Mouse (Mus musculus) left cerebral cortex, postnatal 4 days (tissue): ENCODE data around the gene 2700049A03Rik. TPM values are rescaled to one million over a fixed set of nuclear protein-coding genes. Genes with fewer than 3 reads are reported as not detected.
A peak's percentile ranks its signal among the peaks of the same experiment; 100 is the strongest.

Experiments
- DNase-seq: peaks from one replicate; pipeline ENCODE4 v3.0.0-alpha.2; 2022
- intact Hi-C: fragments of 180-260 bp; cut with DNase I; formaldehyde crosslinking; loops from one replicate; pipeline ENCODE4 v1.15.1; 2025
- total RNA-seq, 2 experiments: library from RNA; stranded (reverse); gene quantifications; 2 replicates each; pipeline ENCODE4 v1.2.3; 2021

The 2700049A03Rik gene
- total RNA-seq, 2 experiments from 2014 or later, result 9.5 to 10.2 TPM

- intact Hi-C loops, result no loop called here
- DNase-seq, result no peak
These were observed 33.3 kb downstream of the 2700049A03Rik start for GRCm38 (mm10) chr12:71169911-71170310.

- no peak for DNase-seq
- intact Hi-C loops, result no loop called here
These were observed 47.1 kb downstream of the 2700049A03Rik start for GRCm38 (mm10) chr12:71183736-71184135.

GRCm38 (mm10) chr12:71184396-71184795, 47.7 kb downstream of the 2700049A03Rik start:
- DNase-seq, result no peak
- intact Hi-C loops, result no loop called here

- DNase-seq, result no peak
- intact Hi-C loops, result no loop called here
These were observed 56.1 kb downstream of the 2700049A03Rik start for GRCm38 (mm10) chr12:71192705-71193104.

- intact Hi-C loops, result no loop called here
These were observed 61.0 kb downstream of the 2700049A03Rik start for GRCm38 (mm10) chr12:71197671-71198070.

GRCm38 (mm10) chr12:71201753-71202152, 65.1 kb downstream of the 2700049A03Rik start:
- no peak for DNase-seq
- intact Hi-C loops, result loop anchor here (5.0 kb wide), 1 partner anchor 506 kb away; no protein-coding TSS in a partner anchor

More at GRCm38 (mm10) chr12:71197671-71198070, 61.0 kb downstream of the 2700049A03Rik start:
- no peak for DNase-seq

- no peak for DNase-seq
- intact Hi-C loops, result loop anchor here (5.0 kb wide), 1 partner anchor 503 kb away; no protein-coding TSS in a partner anchor
These were observed 67.7 kb downstream of the 2700049A03Rik start for GRCm38 (mm10) chr12:71204303-71204702.

- DNase-seq, result peak; percentile 40
- intact Hi-C loops, result no loop called here
These were observed 80.5 kb downstream of the 2700049A03Rik start for GRCm38 (mm10) chr12:71217191-71217590.

- peak; percentile 67 for DNase-seq
- intact Hi-C loops, result no loop called here
These were observed 81.3 kb downstream of the 2700049A03Rik start for GRCm38 (mm10) chr12:71217866-71218522.

GRCm38 (mm10) chr12:71222761-71223160, 86.1 kb downstream of the 2700049A03Rik start:
- intact Hi-C loops, result no loop called here
- DNase-seq, result no peak

GRCm38 (mm10) chr12:71227769-71228168, 91.1 kb downstream of the 2700049A03Rik start:
- intact Hi-C loops, result no loop called here
- DNase-seq, result no peak

- intact Hi-C loops, result no loop called here
These were observed 92.4 kb downstream of the 2700049A03Rik start for GRCm38 (mm10) chr12:71228925-71229649.

GRCm38 (mm10) chr12:71231561-71231960, 94.9 kb downstream of the 2700049A03Rik start:
- intact Hi-C loops, result no loop called here
- DNase-seq, result no peak

More at GRCm38 (mm10) chr12:71228925-71229649, 92.4 kb downstream of the 2700049A03Rik start:
- DNase-seq, result no peak

- DNase-seq, result no peak
- intact Hi-C loops, result no loop called here
These were observed 96.8 kb downstream of the 2700049A03Rik start for GRCm38 (mm10) chr12:71233426-71233825.

GRCm38 (mm10) chr12:71237074-71237473, 100.4 kb downstream of the 2700049A03Rik start:
- intact Hi-C loops, result no loop called here
- DNase-seq, result no peak

- DNase-seq, result no peak
- intact Hi-C loops, result no loop called here
These were observed 106.1 kb downstream of the 2700049A03Rik start for GRCm38 (mm10) chr12:71242791-71243190.

GRCm38 (mm10) chr12:71244766-71245390, 108.2 kb downstream of the 2700049A03Rik start:
- DNase-seq, result no peak
- intact Hi-C loops, result no loop called here

- DNase-seq, result no peak
- intact Hi-C loops, result no loop called here
These were observed 110.5 kb downstream of the 2700049A03Rik start for GRCm38 (mm10) chr12:71247191-71247590.

GRCm38 (mm10) chr12:71249348-71249747, 112.7 kb downstream of the 2700049A03Rik start:
- DNase-seq, result no peak
- intact Hi-C loops, result no loop called here

GRCm38 (mm10) chr12:71252509-71253167, 116.0 kb downstream of the 2700049A03Rik start:
- DNase-seq, result no peak
- intact Hi-C loops, result no loop called here

GRCm38 (mm10) chr12:71254779-71255178, 118.1 kb downstream of the 2700049A03Rik start:
- no peak for DNase-seq
- intact Hi-C loops, result no loop called here
